Mouse (Mus musculus) forebrain, embryonic 15.5 days (tissue): ENCODE data around the gene Stk10. TPM values are rescaled to one million over a fixed set of nuclear protein-coding genes. Genes with fewer than 3 reads are reported as not detected.

Experiments
- ATAC-seq: fragments of 200-750 bp; cut with Nextera tagmentation; replicated peaks from 2 replicates; pipeline ENCODE4 v1.8.0; 2017; ENCODE audit warnings: mild to moderate bottlenecking, moderate TSS enrichment, moderate library complexity
- H3K27ac ChIP-seq: fragments of 300-500 bp; sonication (generic); replicated peaks from 2 replicates; pipeline ENCODE4 v1.5.1; 2015; ENCODE audit warnings: mild to moderate bottlenecking, inconsistent platforms
- H3K27me3 ChIP-seq: fragments of 300-500 bp; sonication (generic); 2 replicates; pipeline ENCODE4 v1.6.1; 2015; ENCODE audit warnings: inconsistent platforms
- H3K36me3 ChIP-seq: fragments of 300-500 bp; sonication (generic); 2 replicates; pipeline ENCODE4 v1.6.1; 2015; ENCODE audit warnings: mild to moderate bottlenecking, inconsistent platforms
- H3K4me1 ChIP-seq: fragments of 300-500 bp; sonication (generic); 2 replicates; pipeline ENCODE4 v1.6.1; 2015; ENCODE audit warnings: inconsistent platforms
- H3K4me2 ChIP-seq: fragments of 300-500 bp; sonication (generic); replicated peaks from 2 replicates; pipeline ENCODE4 v1.6.1; 2015; ENCODE audit warnings: mild to moderate bottlenecking, inconsistent platforms
- H3K4me3 ChIP-seq: fragments of 300-500 bp; sonication (generic); 2 replicates; pipeline ENCODE4 v1.5.1; 2015; ENCODE audit warnings: mild to moderate bottlenecking, inconsistent platforms
- H3K9ac ChIP-seq: fragments of 300-500 bp; sonication (generic); replicated peaks from 2 replicates; pipeline ENCODE4 v1.6.1; 2015; ENCODE audit warnings: mild to moderate bottlenecking, inconsistent platforms
- H3K9me3 ChIP-seq: fragments of 300-500 bp; sonication (generic); 2 replicates; pipeline ENCODE4 v1.6.1; 2016; ENCODE audit warnings: inconsistent platforms
- WGBS: fragments of 180-500 bp; shearing (Covaris S2); methylation state at CpG from one replicate; pipeline ENCODE4 v1.1.7; 2015; ENCODE audit warnings: mixed read lengths; 5-methylcytosine and 5-hydroxymethylcytosine counted together
- polyA plus RNA-seq: library from polyadenylated mRNA; unstranded; fragments of >200 nt; fragmentation: Nextera tagmentation; extraction: Ambion mirVana; gene quantifications from 2 replicates; pipeline ENCODE4 v1.2.1, GENCODE M21; 2015

Gene Stk10
- polyA plus RNA-seq, 1 experiment from 2014 or later = 2.1 TPM

DNA sequence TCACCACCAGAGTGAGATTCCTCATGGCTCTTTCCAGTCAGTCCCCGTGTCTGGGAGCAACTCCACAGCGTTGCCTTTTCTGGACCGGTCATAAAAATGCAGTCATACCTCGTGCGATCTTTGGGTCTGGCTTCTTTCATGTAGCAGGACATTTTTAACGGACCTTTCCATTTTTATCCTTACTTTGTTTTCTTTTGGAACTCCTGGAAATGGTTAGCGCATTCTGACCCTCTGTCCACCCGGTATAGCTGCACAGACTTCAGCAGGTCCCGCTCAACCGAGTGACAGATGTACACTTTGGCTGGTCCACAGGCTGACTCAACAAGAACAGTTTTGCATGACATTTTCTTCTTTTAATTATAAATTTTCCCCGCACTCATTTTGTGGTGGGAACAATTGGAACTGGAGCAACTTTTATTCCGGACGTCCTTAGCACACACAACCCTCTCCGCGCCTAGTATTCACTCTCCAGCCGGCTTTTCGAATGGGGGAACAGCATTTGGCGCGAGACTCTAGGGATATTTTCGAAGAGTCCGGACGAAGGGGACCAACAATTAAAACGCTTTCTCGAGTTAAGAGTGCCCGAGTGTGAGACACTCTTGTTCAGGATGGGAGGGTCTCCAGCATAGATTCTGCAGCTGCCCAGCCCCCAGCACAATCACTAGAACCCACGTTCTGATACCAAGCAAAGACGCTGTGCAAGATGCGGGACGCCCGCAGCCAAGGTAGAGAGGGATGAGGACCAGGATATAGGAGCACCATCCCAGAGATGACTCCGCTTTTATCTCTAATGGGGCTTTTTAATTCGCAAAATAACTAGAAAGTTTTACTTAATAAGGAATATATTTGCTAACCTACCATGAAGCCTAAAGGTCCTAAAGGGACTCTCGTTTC, 987 bp upstream of the Stk10 start, which contains the start of gene Efcab9:
Gene Efcab9, minus strand, starts transcription at position 211 of the 894 bp plus-strand sequence.
- H3K36me3 ChIP-seq = no peaks in the 10 kb centered on the region
- H3K27ac ChIP-seq = no peak within 1 kb of the TSS
- H3K9me3 ChIP-seq = no peaks in the 10 kb centered on the region
- no peaks in the 10 kb centered on the region for H3K27me3 ChIP-seq
- peak within 1 kb of the TSS; percentile 57 for H3K9ac ChIP-seq
- peak within 1 kb of the TSS; percentile 71 for H3K4me3 ChIP-seq
- 7% methylated on average over 33 of the region's 33 CpGs for WGBS
- peak; percentile 11; the same call in 1 of the 2 replicates for ATAC-seq
- peaks cover 22% of the 10 kb centered on the region for H3K4me1 ChIP-seq
- H3K4me2 ChIP-seq = peak within 1 kb of the TSS; percentile 96

DNA sequence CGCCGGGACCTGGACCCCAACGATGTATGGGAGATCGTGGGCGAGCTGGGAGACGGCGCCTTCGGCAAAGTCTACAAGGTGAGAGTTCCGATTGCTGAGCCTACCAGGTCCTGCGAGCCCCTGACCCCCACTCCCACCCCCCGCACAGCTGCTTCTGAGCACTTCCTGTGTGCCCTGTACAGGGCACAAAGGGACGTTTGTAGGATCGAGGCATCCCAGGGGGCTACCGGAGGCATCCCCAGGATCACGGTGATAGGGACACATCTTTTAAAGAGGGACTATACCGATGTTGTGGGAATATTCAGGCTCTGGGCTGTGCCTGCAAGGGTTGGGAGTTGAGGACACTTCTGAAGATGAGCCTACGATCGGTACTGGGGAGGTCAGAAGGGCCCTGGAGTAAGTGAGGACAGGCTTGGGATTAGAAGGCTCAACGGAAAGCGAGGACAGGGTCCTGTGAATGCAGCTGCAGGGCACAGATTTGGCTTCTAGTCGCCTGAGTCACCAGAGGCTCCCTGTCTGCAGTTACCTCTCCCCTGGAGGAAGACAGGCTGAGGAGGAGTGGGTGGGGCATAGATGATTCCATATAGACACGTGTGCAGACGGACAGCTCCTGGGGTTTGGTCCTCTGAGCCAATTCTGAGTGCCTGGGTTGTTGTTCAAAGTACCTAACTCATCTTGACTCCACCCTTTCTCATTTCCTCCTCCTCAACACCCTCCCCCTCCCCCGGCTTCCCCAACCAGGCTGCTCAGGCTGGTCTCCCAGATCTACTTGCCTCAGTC, 567 bp downstream of the Stk10 start:
- H3K36me3 ChIP-seq = no peaks in the 10 kb centered on the region
- 2% methylated on average over 24 of the region's 24 CpGs for WGBS
- peaks cover 28% of the 10 kb centered on the region for H3K4me1 ChIP-seq
- H3K27ac ChIP-seq = no peak overlapping the region
- peak overlapping the region; percentile 96 for H3K4me2 ChIP-seq
- peak overlapping the region; percentile 71 for H3K4me3 ChIP-seq
- no peaks in the 10 kb centered on the region for H3K9me3 ChIP-seq
- ATAC-seq = peak; percentile 35
- H3K27me3 ChIP-seq = no peaks in the 10 kb centered on the region
- peak overlapping the region; percentile 57 for H3K9ac ChIP-seq

DNA sequence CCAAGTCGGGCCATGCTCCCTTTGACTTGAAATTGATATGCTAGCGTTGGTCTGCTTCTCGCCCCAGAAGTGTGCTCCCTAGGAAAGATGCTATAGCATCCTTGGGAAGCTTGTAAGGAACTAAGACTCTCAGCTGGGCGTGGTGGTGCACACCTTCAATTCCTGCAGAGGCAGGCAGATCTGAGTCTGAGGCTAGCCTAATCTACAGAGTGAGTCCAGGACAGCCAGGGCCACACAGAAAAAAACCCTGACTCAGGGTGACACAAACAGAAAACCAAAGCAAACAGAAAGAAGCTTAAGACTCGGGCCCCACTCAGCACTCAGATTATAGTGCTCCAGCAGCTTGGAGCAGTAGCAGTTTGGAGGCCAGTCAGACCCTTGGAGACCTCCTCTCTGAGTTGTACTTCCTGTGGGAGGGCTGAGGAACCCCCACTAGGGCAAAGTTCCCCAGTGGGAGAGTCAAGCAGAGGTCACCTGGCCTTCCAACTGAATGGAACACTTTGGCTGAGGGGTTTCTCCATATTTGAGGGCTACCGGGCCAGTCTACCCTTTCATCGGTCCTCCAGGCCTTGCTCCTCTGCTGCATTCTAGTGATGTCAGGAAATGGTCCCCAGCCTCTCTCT, 1.5 kb downstream of the Stk10 start:
- H3K27me3 ChIP-seq = no peaks in the 10 kb centered on the region
- peaks cover 28% of the 10 kb centered on the region for H3K4me1 ChIP-seq
- no peaks in the 10 kb centered on the region for H3K9me3 ChIP-seq
- no peak overlapping the region for H3K4me3 ChIP-seq
- no peaks in the 10 kb centered on the region for H3K36me3 ChIP-seq
- no peak overlapping the region for H3K27ac ChIP-seq
- H3K9ac ChIP-seq = no peak overlapping the region
- 76% methylated on average over 7 of the region's 7 CpGs for WGBS
- no peak overlapping the region for H3K4me2 ChIP-seq
- ATAC-seq = no peak

DNA sequence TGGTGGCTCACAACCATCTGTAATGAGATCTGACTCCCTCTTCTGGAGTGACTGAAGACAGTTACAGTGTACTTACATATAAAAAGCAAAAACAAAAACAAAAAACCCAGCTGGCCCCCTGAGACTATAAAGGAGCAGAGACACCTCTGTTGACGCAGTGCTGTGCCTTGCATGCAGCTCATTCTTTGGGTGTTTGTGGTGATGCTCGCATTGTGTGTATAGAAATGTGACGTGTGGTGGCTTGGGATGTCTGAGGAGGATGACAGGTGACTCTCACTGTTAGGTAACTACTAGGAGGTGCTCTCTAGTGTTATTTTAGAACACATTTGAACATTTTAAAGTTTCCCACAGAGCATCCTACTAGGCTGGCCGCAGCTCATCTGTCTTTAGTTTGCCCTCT, 2.5 kb downstream of the Stk10 start:
- Histone ChIP-seq H3K36me3 (no peaks in the 10 kb centered on the region), H3K9me3 (no peaks in the 10 kb centered on the region), H3K27ac (no peak overlapping the region), H3K4me1 (peaks cover 28% of the 10 kb centered on the region), H3K27me3 (no peaks in the 10 kb centered on the region), H3K9ac (no peak overlapping the region), H3K4me2 (no peak overlapping the region), H3K4me3 (no peak overlapping the region)
- 95% methylated on average over 4 of the region's 4 CpGs for WGBS
- ATAC-seq = no peak

DNA sequence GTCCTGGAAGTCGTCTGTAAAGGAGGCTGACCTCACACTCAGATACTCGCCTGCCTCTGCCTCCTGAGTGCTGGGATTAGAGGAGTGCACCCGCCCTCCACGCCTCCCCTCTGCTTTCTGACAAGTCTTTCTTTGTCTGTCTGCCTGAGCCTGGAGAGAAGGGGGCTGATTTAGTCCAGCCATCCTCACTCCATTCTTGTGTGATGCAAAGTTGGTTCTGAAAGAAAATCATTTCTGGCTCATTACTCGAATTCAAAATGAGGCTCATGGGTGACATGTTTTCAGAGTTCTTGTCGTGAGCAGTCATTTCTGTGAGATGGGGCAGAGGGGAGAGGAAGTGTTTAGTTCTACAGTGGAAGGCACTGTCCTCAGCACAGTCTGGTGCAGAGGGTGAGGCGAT, 3.8 kb downstream of the Stk10 start:
- H3K27me3 ChIP-seq = no peaks in the 10 kb centered on the region

DNA sequence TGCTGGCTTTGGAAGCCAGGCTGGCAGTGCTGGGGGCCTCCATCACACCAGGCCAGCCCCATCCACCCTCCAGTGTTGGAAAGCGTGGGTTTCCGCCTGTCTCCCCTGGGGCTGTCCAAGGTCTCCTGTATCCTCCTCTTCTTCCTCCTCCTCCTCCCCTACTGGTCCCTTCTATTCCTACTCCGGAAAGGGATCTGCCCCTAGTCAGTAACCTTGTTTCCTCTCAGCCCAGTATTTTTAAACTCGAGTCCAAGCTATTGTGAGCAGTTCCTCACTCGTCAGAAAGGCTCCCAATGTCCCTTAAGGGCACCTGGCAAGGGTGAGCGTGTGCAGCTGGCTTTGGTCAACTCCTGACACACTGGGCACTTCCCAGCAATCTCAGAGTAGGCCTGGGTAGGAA, 5.3 kb downstream of the Stk10 start:
- no peaks in the 10 kb centered on the region for H3K27me3 ChIP-seq
- no peak overlapping the region for H3K4me3 ChIP-seq
- no peaks in the 10 kb centered on the region for H3K36me3 ChIP-seq
- H3K4me2 ChIP-seq = no peak overlapping the region
- WGBS = 72% methylated on average over 6 of the region's 6 CpGs
- no peak overlapping the region for H3K9ac ChIP-seq
- H3K9me3 ChIP-seq = no peaks in the 10 kb centered on the region
- no peak overlapping the region for H3K27ac ChIP-seq
- peaks cover 19% of the 10 kb centered on the region for H3K4me1 ChIP-seq
- no peak for ATAC-seq

More for the DNA sequence above, 3.8 kb downstream of the Stk10 start:
- no peak overlapping the region for H3K4me3 ChIP-seq
- ATAC-seq = no peak
- no peak overlapping the region for H3K4me2 ChIP-seq
- H3K4me1 ChIP-seq = peaks cover 25% of the 10 kb centered on the region
- no peaks in the 10 kb centered on the region for H3K36me3 ChIP-seq
- no peak overlapping the region for H3K27ac ChIP-seq
- H3K9ac ChIP-seq = no peak overlapping the region
- WGBS = 7% methylated on average over 7 of the region's 7 CpGs
- no peaks in the 10 kb centered on the region for H3K9me3 ChIP-seq

DNA sequence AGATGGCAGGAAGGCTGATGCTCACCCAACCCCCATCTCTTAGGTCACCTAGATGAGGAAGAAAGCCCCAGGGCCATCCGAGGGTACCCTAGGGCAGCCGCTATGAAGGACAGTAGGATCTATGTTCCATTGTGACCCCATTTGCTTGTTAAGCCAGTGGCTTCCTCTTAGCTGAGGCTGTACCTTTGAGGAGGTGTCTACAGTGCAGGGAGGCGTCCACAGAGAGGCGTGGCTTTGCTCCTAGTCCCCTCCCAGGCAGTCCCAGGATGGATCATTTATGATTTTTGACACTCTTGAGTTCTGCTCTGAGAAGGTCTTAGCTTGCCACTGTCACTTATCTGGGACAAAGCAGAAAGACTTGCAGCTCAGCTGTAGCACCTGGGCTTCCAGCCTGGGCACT, 5.7 kb downstream of the Stk10 start:
- Histone ChIP-seq H3K9me3 (no peaks in the 10 kb centered on the region), H3K36me3 (no peaks in the 10 kb centered on the region), H3K4me1 (peaks cover 15% of the 10 kb centered on the region), H3K27me3 (no peaks in the 10 kb centered on the region), H3K9ac (no peak overlapping the region), H3K4me3 (no peak overlapping the region), H3K4me2 (no peak overlapping the region), H3K27ac (no peak overlapping the region)
- 93% methylated on average over 4 of the region's 4 CpGs for WGBS
- no peak for ATAC-seq

DNA sequence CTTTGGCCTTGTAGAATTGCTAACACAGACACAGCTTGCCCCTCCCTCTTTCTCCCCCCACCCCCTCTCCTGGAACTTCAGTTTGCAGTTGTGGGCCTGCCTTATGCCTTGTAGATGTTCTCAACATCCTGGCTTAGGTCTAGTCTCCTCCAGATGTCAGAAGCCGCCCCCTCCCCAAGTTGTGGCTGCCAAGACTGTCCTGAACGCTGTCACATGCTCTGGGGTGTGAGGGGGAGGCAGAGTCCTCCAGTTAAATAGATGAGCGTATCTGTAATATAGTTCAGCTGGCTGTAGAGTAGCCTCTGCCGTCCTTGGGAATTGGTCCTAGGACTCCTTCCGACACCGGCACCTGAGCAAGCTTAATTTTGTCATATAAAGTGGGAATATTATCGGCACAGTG, 6.6 kb downstream of the Stk10 start:
- Histone ChIP-seq H3K9me3 (no peaks in the 10 kb centered on the region), H3K27ac (no peak overlapping the region), H3K4me2 (no peak overlapping the region), H3K27me3 (no peaks in the 10 kb centered on the region), H3K4me1 (peaks cover 8% of the 10 kb centered on the region; the same call in 1 of the 2 replicates), H3K9ac (no peak overlapping the region), H3K4me3 (no peak overlapping the region), H3K36me3 (no peaks in the 10 kb centered on the region)
- WGBS = 89% methylated on average over 7 of the region's 7 CpGs
- no peak for ATAC-seq

DNA sequence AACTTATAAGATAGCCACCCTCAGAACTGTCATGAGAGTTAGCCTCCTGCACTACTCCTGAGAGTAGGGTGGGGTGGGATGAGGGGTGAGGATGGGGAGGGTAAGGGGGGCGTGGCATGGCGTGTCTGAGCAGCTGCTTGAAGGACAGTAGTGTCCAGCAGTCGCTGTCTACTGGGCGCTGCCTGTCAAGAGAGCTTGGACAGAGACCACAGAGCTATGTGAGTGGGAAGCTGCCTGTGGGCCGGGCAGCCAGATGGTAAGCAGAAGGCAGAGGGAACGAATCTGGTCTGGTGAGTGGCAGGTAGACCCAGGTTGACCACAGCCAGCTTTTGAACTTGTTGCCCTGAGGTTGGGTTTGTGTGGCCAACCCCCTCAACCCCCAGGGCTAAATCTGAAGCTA, 7.4 kb downstream of the Stk10 start:
- H3K36me3 ChIP-seq = no peaks in the 10 kb centered on the region
- ATAC-seq = no peak
- WGBS = 87% methylated on average over 6 of the region's 6 CpGs

DNA sequence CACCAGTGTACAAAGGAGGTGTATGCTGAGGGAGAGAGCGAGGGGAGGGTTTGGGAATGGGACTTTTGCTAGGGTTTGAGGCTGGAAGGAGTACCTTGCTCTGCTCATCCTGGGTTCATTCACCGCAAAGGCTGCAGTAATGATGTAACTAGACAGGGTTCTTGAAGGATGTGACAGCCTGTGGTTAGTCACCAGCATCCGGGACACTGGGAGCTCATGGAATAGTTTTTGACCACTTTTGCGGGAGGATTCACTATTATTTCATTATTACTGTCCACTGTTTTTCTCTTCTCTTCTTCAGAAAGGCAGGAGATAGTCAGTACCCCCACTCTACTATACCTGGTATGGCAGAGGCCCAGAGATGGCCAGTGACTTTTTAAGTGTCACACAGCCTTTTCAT, 9.1 kb downstream of the Stk10 start:
- H3K4me2 ChIP-seq = no peak overlapping the region
- no peak overlapping the region for H3K4me3 ChIP-seq
- H3K27me3 ChIP-seq = no peaks in the 10 kb centered on the region
- 93% methylated on average over 4 of the region's 4 CpGs for WGBS
- ATAC-seq = no peak
- no peaks in the 10 kb centered on the region for H3K9me3 ChIP-seq
- H3K9ac ChIP-seq = no peak overlapping the region
- no peak overlapping the region for H3K27ac ChIP-seq
- no peaks in the 10 kb centered on the region for H3K36me3 ChIP-seq
- peaks cover 13% of the 10 kb centered on the region for H3K4me1 ChIP-seq

More for the DNA sequence above, 7.4 kb downstream of the Stk10 start:
- peaks cover 6% of the 10 kb centered on the region; the same call in 1 of the 2 replicates for H3K4me1 ChIP-seq
- no peak overlapping the region for H3K9ac ChIP-seq
- no peak overlapping the region for H3K4me3 ChIP-seq
- no peaks in the 10 kb centered on the region for H3K9me3 ChIP-seq
- H3K4me2 ChIP-seq = no peak overlapping the region
- H3K27ac ChIP-seq = no peak overlapping the region
- no peaks in the 10 kb centered on the region for H3K27me3 ChIP-seq

DNA sequence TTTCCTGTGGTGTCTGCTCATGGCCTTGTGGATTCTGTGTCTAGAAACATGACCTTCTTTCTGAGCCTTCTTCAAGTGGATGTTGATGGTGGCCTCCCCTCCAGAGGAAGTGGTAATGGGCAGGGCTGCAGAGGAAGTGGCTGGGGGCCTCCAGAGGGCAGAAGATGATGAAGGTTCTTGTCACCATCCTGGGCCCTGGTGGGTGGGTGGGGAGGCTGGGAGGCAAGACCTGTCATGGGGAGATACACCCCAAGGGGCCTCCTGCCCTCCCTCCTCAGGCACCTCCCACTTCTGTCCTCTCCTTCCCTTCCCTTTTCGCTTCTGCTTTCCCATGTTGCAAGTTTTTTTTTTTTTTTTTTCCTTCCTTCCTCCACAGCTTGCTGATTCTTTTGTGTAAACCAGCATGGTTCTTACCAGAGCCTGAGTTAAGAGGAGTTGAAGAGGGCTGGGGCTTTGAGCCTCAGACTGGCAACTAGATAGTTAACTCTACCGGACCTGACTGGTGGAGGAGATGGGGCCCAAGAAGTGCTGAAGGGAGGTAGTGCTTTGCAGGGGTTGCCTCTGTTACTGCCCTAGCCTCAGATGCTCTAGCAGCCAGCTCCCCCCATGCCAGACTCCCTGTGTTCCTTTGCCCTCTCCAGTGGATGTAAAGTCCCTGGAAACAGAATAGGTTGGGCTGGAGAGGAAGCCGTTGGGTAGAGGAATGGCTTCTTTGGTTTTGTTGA, 9.7 kb downstream of the Stk10 start:
- Histone ChIP-seq H3K36me3 (no peaks in the 10 kb centered on the region), H3K9ac (no peak overlapping the region), H3K4me1 (peaks cover 7% of the 10 kb centered on the region), H3K27ac (no peak overlapping the region), H3K27me3 (no peaks in the 10 kb centered on the region), H3K4me3 (no peak overlapping the region), H3K4me2 (no peak overlapping the region), H3K9me3 (no peaks in the 10 kb centered on the region)
- ATAC-seq = no peak
- 33% methylated on average over 3 of the region's 3 CpGs for WGBS
